Mouse (Mus musculus) hindbrain, embryonic 14.5 days (tissue): ENCODE data around the gene Meltf. TPM values are rescaled to one million over a fixed set of nuclear protein-coding genes. Genes with fewer than 3 reads are reported as not detected.

Experiments used
- polyA plus RNA-seq: library from polyadenylated mRNA; unstranded; fragments of >200 nt; fragmentation: Nextera tagmentation; extraction: Ambion mirVana; gene quantifications from 2 replicates; pipeline ENCODE4 v1.2.1, GENCODE M21; 2014

Gene Meltf
- polyA plus RNA-seq, 1 experiment from 2014 or later: 0.17 TPM

Other genes with a start within 250 kb of the Meltf start
- 14.4 and 15.0 TPM in 2 replicates for gene Dlg1, start 215.4 kb upstream of the Meltf start, polyA plus RNA-seq
- 3.8 and 5.6 TPM in 2 replicates for gene Pigz, start 55.0 kb downstream of the Meltf start, polyA plus RNA-seq
- 126 and 129 TPM in 2 replicates for gene 0610012G03Rik, start 69.7 kb downstream of the Meltf start, polyA plus RNA-seq
- gene Ncbp2, start 69.7 kb downstream of the Meltf start, polyA plus RNA-seq: 88.3 and 91.9 TPM in 2 replicates
- gene Senp5, start 124.5 kb downstream of the Meltf start, polyA plus RNA-seq: 8.4 and 10.1 TPM in 2 replicates
- gene Pak2, start 200.5 kb downstream of the Meltf start, polyA plus RNA-seq: 30.6 and 34.5 TPM in 2 replicates
- gene Pigx, start 220.9 kb downstream of the Meltf start, polyA plus RNA-seq: 96.8 and 109 TPM in 2 replicates
- 50.3 and 53.0 TPM in 2 replicates for gene Cep19, start 221.0 kb downstream of the Meltf start, polyA plus RNA-seq